Mouse (Mus musculus): Measurements from ENCODE around the gene Vdr.

The Vdr gene

DNA sequence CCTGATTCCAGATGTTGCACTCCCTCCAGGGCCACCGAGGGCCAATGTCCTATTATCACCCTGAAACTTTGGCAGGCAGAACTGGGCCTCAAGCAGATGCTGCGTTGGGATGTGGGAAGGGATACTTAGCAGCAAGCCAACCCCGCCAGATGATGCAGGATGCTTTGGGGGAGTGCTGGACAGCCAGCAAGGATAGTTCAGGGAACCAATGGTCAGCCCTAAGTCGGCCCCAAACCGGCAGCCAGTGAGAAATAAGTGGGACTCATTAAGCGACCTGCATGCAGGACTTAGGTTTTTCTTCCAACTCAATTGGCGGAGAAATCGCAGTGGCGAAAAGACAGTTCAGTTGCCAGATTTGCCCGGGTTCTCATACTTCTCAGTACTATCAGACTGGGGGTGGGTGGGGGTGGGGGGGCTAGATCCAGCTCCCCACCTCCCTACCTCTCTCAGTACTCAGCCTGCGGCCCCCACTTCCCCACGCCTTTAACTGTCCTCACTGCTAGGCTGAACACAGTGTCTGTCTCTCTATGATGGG is 80.1 kb downstream of the Vdr start:
- no peak for DNase-seq (ENCODE audit: low read depth, low spot score)

DNA sequence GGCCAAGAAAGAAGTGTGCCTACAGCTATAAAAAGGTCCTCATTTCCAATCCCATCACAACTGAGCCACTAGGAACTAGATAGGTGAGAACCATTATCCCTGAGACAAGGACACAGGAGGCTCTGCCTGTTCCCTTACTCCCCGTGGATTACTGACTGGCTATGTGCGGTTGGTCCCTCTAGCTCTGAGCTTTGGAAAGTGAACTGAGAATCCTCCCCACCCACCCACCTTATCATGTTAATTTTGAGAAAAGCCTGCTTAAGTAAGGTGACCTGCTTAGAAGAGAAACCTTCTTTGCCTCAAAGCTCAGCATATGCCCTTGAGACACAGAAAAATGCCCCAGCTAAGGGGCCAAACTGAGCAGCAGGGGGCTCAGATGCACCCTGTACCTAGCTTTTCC is 81.0 kb downstream of the Vdr start:
- no peak for DNase-seq (ENCODE audit: low read depth, low spot score)

DNA sequence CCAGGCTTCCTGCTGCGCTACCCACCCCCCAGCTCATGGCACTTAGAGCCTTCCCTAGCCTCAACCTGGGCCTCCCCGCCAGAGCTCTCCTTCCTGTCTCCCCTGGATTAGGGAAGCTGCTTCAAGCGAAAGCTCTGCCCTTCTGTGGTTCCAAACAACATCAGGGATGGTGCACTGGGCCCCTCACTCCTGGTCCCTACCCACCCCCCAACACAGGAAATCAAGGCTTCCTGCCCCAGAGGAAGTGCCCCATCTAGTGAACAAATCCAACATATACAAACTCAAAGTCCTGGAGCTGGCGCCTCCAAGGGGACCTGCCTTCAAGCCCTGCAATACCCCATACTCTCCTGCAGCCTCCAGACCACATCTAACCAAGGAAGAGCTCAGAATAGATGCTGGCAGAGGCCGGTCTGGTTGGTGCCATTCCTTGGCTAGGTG is 81.5 kb downstream of the Vdr start:
- DNase-seq (ENCODE audit: low read depth, low spot score) = no peak

DNA sequence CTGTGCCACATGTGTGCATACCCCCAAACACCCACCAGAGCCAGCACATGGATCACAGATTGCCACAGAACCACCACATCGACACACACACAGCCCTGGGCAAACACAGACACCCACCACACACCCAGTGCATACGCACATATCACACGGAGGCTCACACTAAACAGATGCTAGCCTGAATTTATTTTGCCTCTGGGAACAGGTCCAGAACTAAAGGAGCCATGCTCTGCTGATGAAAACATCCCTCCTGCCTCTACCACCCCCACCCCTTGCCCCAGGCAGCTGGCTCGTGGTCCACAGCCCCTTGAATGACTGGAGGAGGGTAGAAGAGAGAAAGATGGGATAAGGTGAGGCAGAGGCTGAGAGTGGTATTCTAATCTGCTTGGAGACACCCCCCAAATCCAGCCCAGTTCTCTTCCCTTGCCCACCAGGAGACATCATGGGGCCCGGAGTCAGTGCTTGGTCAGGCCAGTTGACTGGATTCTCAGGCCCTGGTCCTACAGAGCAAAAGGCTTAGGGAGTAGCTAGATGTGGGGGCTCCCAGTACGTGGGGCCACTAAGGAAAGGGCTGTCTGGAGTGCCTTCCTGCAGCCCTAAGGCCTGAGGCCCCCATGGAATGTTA is 82.1 kb downstream of the Vdr start:
- no peak for DNase-seq (ENCODE audit: low read depth, low spot score)

DNA sequence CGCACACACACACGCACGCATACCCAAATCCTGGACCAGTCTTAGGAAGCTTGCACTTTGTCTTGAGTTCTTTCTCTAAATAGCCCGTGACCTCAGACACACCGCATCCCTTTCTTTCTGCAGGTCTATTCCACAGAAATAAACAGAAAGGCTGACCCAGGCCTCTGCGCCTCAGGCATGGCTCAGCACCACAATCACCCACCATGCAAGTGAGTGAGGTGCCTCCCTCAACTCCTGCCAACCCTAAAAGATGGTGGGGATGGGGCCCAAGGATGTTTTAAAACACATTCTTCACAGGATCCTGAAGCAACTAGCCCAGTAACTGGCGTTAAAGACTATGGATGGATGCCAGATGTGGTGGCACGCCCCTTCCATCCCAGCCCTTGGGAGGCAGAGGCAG is 83.0 kb downstream of the Vdr start:
- DNase-seq (ENCODE audit: low read depth, low spot score) = no peak

DNA sequence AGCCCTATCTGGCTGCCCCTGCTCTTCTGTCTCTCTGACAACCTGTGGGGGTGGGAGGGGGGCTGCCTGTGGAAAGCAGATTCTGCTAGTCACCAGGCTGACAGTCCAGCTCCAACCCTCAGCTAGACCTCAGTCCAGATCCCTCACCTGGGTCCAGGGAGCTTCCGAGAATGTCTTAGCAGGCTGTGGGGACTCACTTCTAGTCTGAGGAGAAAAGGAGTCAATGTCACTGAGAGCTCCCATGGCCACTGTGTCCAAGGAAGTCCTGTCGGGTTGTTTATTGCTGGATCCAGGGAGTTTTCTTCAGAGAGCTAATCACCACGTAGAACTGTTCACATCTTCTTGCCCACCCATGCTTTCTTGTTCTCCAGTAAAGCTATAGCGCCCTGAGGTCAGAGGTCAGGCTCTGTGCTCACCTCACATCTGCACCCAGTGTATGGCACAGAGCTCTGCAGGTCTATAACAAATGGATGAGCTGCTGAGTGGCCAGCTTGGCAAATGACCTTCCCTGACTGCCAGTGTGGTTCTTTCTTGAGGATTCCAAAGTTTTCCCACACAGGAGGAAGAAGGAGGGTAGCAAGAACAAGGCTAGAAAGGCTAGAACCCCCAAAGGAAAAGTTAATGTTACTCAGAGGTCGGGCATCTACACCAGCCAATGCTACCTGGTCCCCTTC is 83.7 kb downstream of the Vdr start:
- no peak for DNase-seq (ENCODE audit: low read depth, low spot score)

DNA sequence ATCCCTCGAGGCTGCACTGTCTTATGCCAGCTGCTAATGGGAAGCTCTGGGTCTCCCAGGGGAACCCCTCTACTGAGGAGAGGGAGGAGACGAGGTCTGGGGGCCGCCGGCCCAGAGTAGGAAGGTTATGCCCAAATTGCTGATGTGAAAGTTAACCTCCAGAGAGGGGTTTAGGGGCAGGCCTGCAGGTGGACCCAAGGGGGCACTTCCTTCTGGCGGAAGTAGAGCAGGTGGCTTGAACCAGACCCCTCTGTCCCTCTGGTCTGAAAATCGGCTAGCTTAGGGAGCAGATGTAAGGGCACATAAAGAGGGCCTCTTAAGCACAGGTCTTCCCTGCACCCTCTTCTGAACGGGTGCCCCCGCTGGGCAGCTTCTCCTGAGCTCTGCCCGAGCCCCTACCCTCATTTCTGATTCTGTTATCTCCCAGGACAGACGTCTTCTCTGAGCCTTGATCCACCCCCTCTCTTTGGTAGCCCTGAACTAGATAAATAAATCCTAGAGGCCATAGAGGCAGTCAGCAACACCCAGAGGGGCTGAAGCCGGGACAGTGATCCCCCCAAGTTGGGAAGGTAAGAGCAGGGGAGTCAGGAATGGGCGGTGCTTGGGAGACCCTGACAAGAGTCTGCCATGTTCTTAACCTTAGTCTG is 84.4 kb downstream of the Vdr start:
- no peak for DNase-seq (ENCODE audit: low read depth, low spot score)

DNA sequence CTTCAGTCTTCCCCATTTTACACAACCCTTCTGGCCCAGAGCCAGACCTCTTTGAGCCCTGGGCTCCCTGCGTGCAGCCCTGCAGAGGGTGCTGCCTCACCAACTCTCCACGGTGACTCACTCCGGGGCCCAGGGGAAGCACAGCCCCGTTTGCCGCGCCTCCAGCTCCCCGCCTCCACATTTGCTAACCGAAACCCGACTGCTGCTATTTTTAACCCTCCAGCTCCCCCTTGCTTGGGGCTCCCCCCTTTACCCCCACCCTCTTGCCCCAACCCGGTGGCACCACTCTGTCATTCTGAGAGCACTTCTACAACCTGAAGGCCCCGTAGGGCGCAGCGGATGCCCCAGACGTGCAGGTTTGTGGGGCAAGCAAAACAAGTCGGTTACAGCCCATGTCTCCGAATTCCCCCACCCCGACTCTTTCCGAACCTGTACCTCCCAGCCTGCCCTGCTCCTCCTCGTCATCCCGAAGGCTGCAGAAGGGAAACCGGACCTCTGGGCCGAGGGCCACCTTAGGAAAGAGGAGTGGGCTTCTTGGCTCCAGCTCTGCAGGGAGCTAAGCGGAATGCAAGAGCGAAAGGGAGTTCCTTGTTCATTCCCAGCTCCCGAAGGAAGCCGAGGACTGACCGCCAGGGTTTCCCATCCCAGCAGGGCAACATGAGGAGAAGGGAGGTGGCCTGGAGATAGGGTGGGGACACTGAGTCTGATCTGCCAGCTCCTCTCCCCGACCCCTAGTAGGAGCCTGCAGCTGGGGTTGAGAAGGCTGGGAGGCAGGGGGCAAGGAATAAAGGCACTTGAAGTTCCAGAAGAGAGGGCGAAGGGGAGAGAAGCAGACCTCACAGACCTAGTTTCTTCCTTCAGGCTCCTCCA is 85.1 kb downstream of the Vdr start:
- no peak for DNase-seq (ENCODE audit: low read depth, low spot score)

DNA sequence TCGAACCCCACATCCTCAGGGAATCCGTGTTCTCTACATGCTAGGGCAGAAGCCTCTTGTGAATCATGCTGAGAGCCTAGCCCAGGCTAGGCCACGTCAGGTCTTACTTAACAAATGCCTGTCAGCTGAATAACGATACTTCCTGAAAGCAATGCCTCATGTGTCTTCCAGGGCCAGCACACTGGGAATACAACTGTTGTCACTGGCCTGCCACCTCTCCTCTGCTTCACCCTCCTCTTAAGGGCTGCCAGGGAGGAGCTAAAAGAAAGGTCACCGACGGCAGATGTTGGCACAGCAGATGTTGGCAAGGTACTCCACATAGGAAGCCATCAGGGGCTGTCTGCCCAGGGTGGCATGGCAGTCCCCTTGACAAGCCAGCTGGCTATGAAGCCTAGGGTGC is 86.4 kb downstream of the Vdr start:
- no peak for DNase-seq (ENCODE audit: low read depth, low spot score)

DNA sequence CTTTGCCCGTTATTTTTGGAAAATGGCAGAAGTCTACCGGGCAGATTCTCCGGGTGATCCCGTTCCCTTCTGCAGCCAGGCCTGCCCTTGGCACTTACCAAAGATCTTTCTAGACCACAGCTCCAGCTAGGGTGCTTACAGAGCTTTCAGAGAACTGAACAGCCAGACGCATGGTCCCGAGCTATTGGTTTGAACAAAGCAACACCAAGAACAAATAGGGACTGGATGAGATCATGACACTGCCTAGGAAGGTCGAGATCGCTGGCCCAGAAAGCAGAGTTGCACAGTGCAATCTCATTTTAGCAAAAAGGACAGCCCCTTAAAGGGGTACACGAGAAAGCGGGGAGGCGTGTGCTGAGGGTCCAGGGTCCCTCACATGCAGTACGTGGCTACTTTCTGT is 87.0 kb downstream of the Vdr start:
- no peak for DNase-seq (ENCODE audit: low read depth, low spot score)

DNA sequence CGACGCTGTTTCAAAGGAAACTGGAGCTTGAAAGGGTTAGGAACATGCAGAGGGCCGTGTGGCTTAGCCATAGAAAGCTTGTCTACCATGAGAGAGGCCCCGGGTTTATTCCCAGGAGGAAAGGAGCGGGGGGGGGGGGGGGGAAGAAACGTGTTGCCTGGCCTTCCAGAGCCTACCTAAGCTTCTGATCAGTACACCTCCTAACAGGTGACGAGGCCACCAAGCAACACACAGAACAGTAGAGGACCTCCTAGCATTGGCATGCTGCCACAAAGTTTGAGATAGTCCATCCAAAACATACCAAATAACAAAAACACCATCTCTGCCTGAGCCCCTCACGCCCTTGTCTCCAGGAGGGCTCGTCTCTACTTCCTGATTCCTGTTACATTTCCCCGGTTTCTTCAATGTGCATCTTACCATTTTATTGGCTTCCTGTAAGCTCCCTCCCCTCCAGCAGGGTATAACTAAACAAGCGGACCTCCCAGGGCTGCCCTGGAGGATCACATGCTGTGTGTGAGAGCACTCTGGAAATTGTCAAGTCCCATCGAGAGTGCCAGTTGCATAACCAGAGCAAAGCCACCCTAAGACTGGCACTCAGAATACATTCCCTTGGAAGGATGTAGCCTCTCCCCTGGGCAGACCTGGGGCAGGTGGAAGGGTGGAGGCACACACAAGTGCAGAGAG is 87.7 kb downstream of the Vdr start:
- DNase-seq (ENCODE audit: low read depth, low spot score) = no peak

DNA sequence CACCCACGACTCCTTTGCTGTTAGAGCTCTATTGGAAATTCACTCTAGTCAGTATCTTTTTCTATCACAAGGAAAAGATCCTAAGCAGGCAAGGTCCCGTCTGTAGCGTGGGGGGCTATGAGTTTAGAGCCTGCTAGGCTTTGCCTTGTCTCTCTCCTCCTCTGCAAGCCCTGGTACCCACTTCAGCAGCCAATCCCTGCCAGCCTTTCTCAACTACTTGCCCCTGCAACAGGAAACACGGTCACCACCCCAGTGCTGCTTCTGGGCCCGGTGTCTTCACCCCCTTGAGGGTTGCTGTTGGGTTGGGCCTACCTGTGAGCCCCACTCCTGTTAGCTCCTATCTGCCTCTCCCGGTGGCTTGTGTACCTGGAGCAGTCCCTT is 88.5 kb downstream of the Vdr start:
- no peak for DNase-seq (ENCODE audit: low read depth, low spot score)

DNA sequence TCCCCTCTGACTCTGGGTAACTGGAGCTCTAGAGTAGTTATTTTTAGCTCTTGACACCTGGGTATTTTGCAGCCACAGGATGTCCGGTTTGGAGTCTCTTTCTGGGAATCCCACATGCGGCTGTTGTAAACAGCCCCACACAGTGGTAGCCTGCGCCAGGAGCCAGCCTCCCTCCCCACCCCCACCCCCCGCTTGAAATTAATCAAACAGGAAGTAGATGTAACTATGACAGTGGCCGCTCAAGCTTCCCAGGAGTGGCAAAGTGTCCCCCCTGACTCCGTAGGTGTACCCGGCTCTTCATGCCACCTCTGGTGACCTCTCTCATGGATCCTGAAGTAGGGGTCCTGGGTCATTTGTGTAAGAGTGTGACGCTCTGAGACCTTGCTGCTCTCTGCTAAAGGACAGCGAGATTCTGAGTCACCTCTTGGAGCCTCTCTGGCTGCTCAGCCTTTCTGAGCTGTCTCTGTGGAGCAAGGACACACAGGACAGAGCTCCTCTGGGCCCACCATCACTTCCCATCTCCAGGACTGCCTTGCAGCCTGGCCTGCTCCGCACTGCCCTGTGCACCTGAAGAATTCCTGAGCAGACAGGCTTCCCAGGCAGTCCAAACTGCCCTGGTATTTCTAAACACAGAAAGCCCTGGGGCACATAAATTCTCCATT is 89.0 kb downstream of the Vdr start:
- no peak for DNase-seq (ENCODE audit: low read depth, low spot score)

DNA sequence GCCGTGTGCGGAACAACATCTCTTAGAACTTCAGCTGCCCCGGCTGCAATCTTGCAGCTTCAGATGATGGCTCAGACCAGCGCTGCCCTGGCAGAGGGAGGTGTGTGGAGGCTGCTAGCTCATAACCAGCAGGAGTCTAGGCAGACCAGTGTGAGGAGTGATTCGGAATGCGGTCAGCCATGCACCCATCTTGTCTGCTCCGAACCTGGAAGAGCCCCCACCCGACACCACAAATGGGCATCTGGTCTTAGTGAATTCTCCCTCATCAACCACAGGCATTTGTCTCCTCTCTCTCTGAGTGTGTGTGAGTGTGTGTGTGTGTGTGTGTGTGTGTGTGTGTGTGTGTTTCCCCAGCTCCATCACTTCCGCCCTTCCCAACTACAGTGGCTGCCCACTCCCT is 90.5 kb downstream of the Vdr start:
- DNase-seq (ENCODE audit: low read depth, low spot score) = no peak

DNA sequence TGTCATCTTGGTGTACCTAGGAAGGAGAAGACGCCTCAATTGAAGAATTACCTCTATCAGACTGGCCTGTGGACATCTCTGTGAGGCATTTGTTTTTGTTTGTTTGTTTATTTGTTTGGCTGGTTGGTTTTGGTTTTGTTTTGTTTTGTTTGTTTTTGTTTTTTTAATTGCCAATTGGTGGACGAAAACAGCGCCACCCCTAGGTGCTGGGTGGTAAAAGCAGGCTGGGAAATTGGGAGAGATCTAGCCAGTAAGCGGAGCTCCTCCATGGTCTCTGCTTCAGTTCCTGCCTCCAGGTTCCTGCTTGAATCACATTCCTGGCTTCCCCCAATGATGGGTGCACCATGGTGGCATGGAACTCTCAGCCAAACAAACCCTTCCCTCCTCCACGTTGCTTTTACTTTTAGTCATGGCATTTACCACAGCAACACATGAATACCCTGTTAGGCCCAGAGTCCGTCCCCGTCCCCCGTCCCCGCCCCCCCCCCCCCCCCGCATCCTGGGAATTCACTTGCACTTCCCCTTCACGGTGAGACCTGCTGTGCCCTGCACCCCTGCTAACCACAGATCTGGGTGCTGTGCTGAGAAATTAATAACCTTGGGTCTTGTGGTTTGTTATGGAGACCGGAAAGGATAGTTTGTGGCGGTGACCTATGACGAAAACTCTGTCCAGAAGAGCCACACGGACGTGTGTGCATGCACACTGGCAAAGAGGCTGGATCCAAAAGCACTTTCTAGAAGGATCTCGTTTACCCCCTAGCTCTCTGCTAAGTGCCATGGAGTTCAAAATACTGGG is 94.0 kb downstream of the Vdr start:
- DNase-seq (ENCODE audit: low read depth, low spot score) = no peak

DNA sequence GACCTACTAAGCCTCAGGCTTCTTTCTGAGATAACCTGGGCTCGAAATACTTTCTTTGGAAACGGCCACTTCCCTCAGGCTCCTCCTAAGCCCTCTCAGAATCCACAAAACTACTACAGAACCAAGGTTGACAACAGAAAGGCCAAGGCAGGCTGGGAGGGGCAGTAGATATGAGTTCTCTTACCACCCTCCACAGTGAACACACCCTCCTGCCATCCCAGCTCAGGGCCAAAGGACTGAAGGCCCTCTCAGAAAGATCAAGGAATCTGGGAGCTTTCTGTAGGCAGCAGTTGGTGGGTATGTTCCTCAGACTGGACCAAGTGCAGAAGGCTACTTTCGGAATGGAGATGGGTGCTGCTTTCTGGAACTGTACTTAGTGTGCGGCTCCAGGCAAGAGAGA is 95.2 kb downstream of the Vdr start:
- no peak for DNase-seq (ENCODE audit: low read depth, low spot score)

DNA sequence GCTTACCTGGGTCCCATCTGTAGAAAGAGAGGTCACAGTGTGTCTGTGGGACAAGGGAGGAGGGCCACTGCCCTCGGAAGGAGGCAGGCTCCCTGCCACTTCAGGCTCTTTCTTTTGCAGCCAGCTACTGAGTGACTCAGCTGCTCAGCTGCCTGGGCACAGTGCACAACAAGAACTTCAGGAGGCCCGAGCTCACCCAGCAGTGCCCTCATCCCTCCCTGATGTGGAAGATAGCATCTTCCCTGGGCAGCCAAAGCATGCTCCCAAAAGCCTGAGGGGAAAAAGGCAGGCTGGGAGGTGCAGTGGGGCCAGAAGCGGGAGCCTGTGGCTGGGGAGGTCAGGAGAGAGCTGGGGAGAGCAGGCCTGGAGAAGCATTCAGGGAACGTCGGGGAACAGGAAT is 95.7 kb downstream of the Vdr start:
- no peak for DNase-seq (ENCODE audit: low read depth, low spot score)

DNA sequence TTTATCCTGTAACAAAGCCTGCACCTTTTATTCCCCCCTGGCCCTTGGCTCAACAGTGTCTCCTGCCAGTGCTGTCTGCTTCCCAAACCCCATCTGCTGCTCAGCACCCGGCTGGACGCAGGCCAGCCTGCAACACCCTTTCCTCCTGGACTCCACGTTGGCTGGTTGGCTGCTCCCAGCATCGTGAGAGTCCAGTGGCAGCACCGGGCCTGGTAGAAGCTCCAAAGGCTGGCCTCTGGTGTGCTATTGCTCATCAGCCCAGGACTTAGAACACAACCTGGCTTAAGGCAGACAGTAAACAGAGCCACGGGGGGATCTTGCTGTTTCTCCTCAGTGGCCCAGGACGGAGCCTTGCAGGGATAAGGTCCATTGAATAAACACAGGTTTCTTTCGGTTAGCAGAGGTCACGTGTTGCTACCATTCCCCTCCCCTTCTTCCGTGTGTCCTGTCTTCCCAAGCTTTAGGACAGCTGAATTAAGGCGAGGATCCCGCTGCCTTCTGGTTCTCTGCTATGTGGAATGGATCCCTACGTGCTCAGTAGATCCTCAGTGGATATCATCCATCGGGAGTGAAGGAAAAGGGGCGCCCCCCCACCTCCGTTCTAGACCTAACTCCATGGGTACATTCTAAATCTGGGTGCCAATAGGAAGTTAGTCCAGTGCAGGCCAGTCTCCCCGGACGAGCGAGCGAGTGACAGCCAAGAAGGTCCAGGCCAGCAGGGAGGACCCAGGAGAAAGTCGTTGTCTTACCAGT is 96.8 kb downstream of the Vdr start:
- no peak for DNase-seq (ENCODE audit: low read depth, low spot score)

DNA sequence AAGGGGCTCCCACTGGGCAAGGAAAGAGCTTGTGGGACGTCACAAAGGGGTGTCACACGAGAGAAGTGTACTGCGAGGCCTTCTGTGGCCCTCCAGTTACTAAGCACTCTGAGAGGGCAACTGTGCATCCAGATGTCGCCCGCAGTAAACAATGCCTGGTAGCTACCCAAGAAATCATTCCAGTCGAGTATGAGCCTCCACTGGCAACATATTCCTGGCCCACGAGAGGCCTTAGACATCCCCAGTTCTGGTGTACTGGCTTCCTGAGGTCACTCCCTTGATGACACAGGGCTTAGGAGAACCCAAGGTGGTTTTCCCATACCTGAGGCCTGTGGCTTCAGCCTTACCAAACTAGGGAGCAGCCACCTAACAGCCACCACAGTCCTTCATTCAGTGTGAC is 97.6 kb downstream of the Vdr start:
- DNase-seq (ENCODE audit: low read depth, low spot score) = no peak

Data from retina, postnatal 7 days (tissue).